Mouse (Mus musculus) cerebellum, adult 8-10 months (tissue): ENCODE measurements around the gene Parp3.
A peak's percentile ranks its signal among the peaks of the same experiment; 100 is the strongest.
"Not testable (repeated sequence)": the region's sequence is repeated elsewhere in the genome, so short reads cannot be mapped to it uniquely, and the experiment has no call there.

Source experiments
- DNase-seq: peaks from one replicate; pipeline ENCODE4 v3.0.0; 2022

The Parp3 gene

GRCm38 (mm10) chr9:106476924-106477484 is at the start of gene Parp3:
Gene Parp3, minus strand, starts transcription at chr9:106476949.
- peak; percentile 99 for DNase-seq

- DNase-seq, result no peak
Observed at GRCm38 (mm10) chr9:106519909-106520308, 43.2 kb upstream of the Parp3 start.

GRCm38 (mm10) chr9:106519433-106519832 is 42.7 kb upstream of the Parp3 start:
- no peak for DNase-seq

GRCm38 (mm10) chr9:106514273-106514672 is 37.5 kb upstream of the Parp3 start, which contains the start of gene Iqcf5:
Gene Iqcf5, plus strand, starts transcription at chr9:106514573.
- DNase-seq, result no peak

GRCm38 (mm10) chr9:106513566-106513965 is 36.8 kb upstream of the Parp3 start:
- no peak for DNase-seq

GRCm38 (mm10) chr9:106512729-106513450 is 36.1 kb upstream of the Parp3 start:
- no peak for DNase-seq

GRCm38 (mm10) chr9:106509356-106509755 is 32.6 kb upstream of the Parp3 start:
- no peak for DNase-seq

GRCm38 (mm10) chr9:106504246-106504645 is 27.5 kb upstream of the Parp3 start:
- DNase-seq, result no peak

- no peak for DNase-seq
Observed at GRCm38 (mm10) chr9:106501846-106502245, 25.1 kb upstream of the Parp3 start.

- no peak for DNase-seq
Observed at GRCm38 (mm10) chr9:106499667-106500066, 22.9 kb upstream of the Parp3 start, which contains the start of gene Iqcf1. Gene Iqcf1, plus strand, starts transcription at chr9:106499967.

GRCm38 (mm10) chr9:106487602-106488001 is 10.9 kb upstream of the Parp3 start:
- not testable (repeated sequence) for DNase-seq

GRCm38 (mm10) chr9:106485076-106485475 is 8.3 kb upstream of the Parp3 start:
- DNase-seq, result no peak

GRCm38 (mm10) chr9:106483606-106484005 is 6.9 kb upstream of the Parp3 start:
- no peak for DNase-seq

- no peak for DNase-seq
Observed at GRCm38 (mm10) chr9:106483136-106483535, 6.4 kb upstream of the Parp3 start.

- DNase-seq, result no peak
Observed at GRCm38 (mm10) chr9:106482578-106483115, 5.9 kb upstream of the Parp3 start.

- DNase-seq, result no peak
Observed at GRCm38 (mm10) chr9:106481676-106482075, 4.9 kb upstream of the Parp3 start.

GRCm38 (mm10) chr9:106481075-106481474 is 4.3 kb upstream of the Parp3 start:
- no peak for DNase-seq

GRCm38 (mm10) chr9:106480541-106480940 is 3.8 kb upstream of the Parp3 start:
- DNase-seq, result no peak

GRCm38 (mm10) chr9:106478101-106478500 is 1.4 kb upstream of the Parp3 start:
- DNase-seq, result peak; percentile 7

- DNase-seq, result no peak
Observed at GRCm38 (mm10) chr9:106477649-106478048, 900 bp upstream of the Parp3 start.

- DNase-seq, result peak; percentile 52
Observed at GRCm38 (mm10) chr9:106476002-106476923, 486 bp downstream of the Parp3 start.

GRCm38 (mm10) chr9:106475663-106476001 is 1.1 kb downstream of the Parp3 start, which contains the start of gene Rrp9:
Gene Rrp9, plus strand, starts transcription at chr9:106475963.
- no peak for DNase-seq

GRCm38 (mm10) chr9:106475046-106475445 is 1.7 kb downstream of the Parp3 start:
- DNase-seq, result peak; percentile 40
